8 mouse cellular contexts compared by ENCODE assay signal in genomic region chr17:56609452-56610171, GRCm38 (mm10). TPM values are rescaled to one million over a fixed set of nuclear protein-coding genes. Genes with fewer than 3 reads are reported as not detected.
DNase-seq lines count a peak whose midpoint lies in the region; ATAC-seq and TF ChIP-seq lines count a peak whose summit lies in the region.

Gene 2410015M20Rik, minus strand, starts transcription at chr17:56609771.

- in situ Hi-C loops in ES-E14 (cut with MboI; ENCODE audit: low sequenced_read_pairs in 2 of 2, unreplicated experiment in 2 of 2) = no loop called here

- peaks cover 7 to 13% of the 10 kb centered on the region in 2 experiments for H3K4me1 ChIP-seq in ES-E14 (ENCODE audit: control insufficient read depth in 2 of 2, insufficient read depth in 2 of 2, low read length in 2 of 2, poor library complexity in 1 of 2)
- H3K4me1 ChIP-seq in forebrain, embryonic 15.5 days = peaks cover 29% of the 10 kb centered on the region
- H3K4me1 ChIP-seq in lung, adult 2 months (ENCODE audit: control insufficient read depth, insufficient read depth, low read length) = peaks cover 15% of the 10 kb centered on the region

- peak within 1 kb of the TSS; percentile 62; the same call in 1 of the 2 replicates for H3K27ac ChIP-seq in ES-E14 (ENCODE audit: insufficient read depth, low read depth, low read length, poor library complexity, severe bottlenecking)
- H3K27ac ChIP-seq in forebrain, embryonic 15.5 days (replicated peaks) = peak within 1 kb of the TSS; percentile 79

- peak within 1 kb of the TSS; percentile 74 to 79 for H3K4me3 ChIP-seq in ES-E14 (ENCODE audit: insufficient read depth in 1 of 2, low read depth in 1 of 2, low read length in 2 of 2, poor library complexity in 1 of 2, severe bottlenecking in 1 of 2)
- peak within 1 kb of the TSS; percentile 65 for H3K4me3 ChIP-seq in forebrain, embryonic 15.5 days
- H3K4me3 ChIP-seq in lung, adult 2 months (replicated peaks; ENCODE audit: extremely low read depth, low read depth, low read length) = peak within 1 kb of the TSS; percentile 92

- peak within 1 kb of the TSS; percentile 72 for H3K4me2 ChIP-seq in forebrain, embryonic 15.5 days (replicated peaks)

- DNase-seq in ES-E14 (ENCODE audit: low read depth, low spot score) = peak; percentile 98
- peak; percentile 98 for DNase-seq in cerebellum, adult 11-12 months
- DNase-seq in heart, postnatal 25 days (ENCODE audit: low spot score) = peak; percentile 93
- peak; percentile 96 to 99 for DNase-seq in layer of hippocampus, adult 18-20 months (ENCODE audit: low spot score in 2 of 2)
- DNase-seq in lung, adult 2 months = peak; percentile 91
- peak; percentile 90 to 95 for DNase-seq in thymus, adult 18-20 months

- H3K9me3 ChIP-seq in ES-E14 (ENCODE audit: control insufficient read depth, insufficient read depth, low read depth, low read length) = no peaks in the 10 kb centered on the region
- no peaks in the 10 kb centered on the region for H3K9me3 ChIP-seq in forebrain, embryonic 15.5 days

- no peaks in the 10 kb centered on the region for H3K27me3 ChIP-seq in forebrain, embryonic 15.5 days

- TF ChIP-seq CTCF in lung, adult 2 months (IDR thresholded peaks at IDR 0.05; ENCODE audit: insufficient read depth, low read length) = no peak

- under 1% methylated on average over 44 of the region's 44 CpGs for WGBS in forebrain, embryonic 15.5 days
- under 1% methylated on average over 44 of the region's 44 CpGs for WGBS in lung, adult 2 months

- intact Hi-C loops in heart, postnatal 25 days (cut with DNase I) = loop anchor here (5.0 kb wide), 2 partner anchors 58 to 153 kb away; partner anchors contain the start of gene Dus3l

- TF ChIP-seq POLR2A in lung, adult 2 months (IDR thresholded peaks at IDR 0.05; ENCODE audit: borderline replicate concordance, extremely low read depth, low read depth, low read length) = peak; percentile 67

- peak within 1 kb of the TSS; percentile 88 for H3K9ac ChIP-seq in ES-E14 (ENCODE audit: insufficient read depth, low read depth, low read length, poor library complexity, severe bottlenecking)
- H3K9ac ChIP-seq in forebrain, embryonic 15.5 days (replicated peaks) = peak within 1 kb of the TSS; percentile 76

- ATAC-seq in forebrain, embryonic 15.5 days (replicated peaks) = peak; percentile 87
- peak; percentile 90 for ATAC-seq in neutrophil, adult 5-6 weeks (ENCODE audit: extremely low read depth, insufficient number of reproducible peaks, low FRiP score, poor library complexity, severe bottlenecking)

- peaks cover 40% of the 10 kb centered on the region for H3K36me3 ChIP-seq in ES-E14 (ENCODE audit: control insufficient read depth, insufficient read depth, low read length, poor library complexity, severe bottlenecking)
- H3K36me3 ChIP-seq in forebrain, embryonic 15.5 days = peaks cover 37% of the 10 kb centered on the region

TF ChIP-seq in ES-E14, 5 proteins besides CTCF, POLR2A, EP300 and RAD21:
- TF ChIP-seq ZC3H11A (IDR thresholded peaks at IDR 0.05; ENCODE audit: borderline replicate concordance, low read depth, low read length) (no peak), MAFK (IDR thresholded peaks at IDR 0.05; ENCODE audit: insufficient read depth, low read depth, low read length) (no peak), HCFC1 (IDR thresholded peaks at IDR 0.05; ENCODE audit: borderline replicate concordance, insufficient read depth, low read length) (peak; percentile 95), CHD2 (IDR thresholded peaks at IDR 0.05; ENCODE audit: low read depth, low read length) (no peak), ZNF384 (IDR thresholded peaks at IDR 0.05; ENCODE audit: low read depth, low read length) (no peak)
TF ChIP-seq in ES-E14: peak in this region for 1.

RNA-seq across cellular contexts. Expression of gene 2410015M20Rik, which starts in this region (rescaled TPM):
- 236 and 294 TPM in 2 replicates for total RNA-seq in ES-E14 (2012; rRNA removed)
- polyA plus RNA-seq in forebrain, embryonic 15.5 days (2015; fragmentation: Nextera tagmentation; extraction: Ambion mirVana) = 194 and 210 TPM in 2 replicates
- 100 to 1,000 TPM; 343 to 364 TPM for total RNA-seq in heart, postnatal 25 days (2021)
- total RNA-seq in layer of hippocampus, adult 18-20 months (2021) = 100 to 1,000 TPM; 143 to 147 TPM
- polyA plus RNA-seq in lung, adult 2 months (2012; rRNA removed) = 81.7 and 104 TPM in 2 replicates
- total RNA-seq in neutrophil, adult 5-6 weeks (2017) = 33.3 and 62.5 TPM in 2 replicates

Comparison
In these comparisons a context has a peak if more than half of its experiments do, and no peak if none do; other contexts are left out.
1. Peak in every context shown above with its lines: DNase-seq, ATAC-seq, H3K4me3 ChIP-seq and H3K27ac ChIP-seq.